Mouse (Mus musculus) G1E (cell line): ENCODE results near the gene Peak1. TPM values are rescaled to one million over a fixed set of nuclear protein-coding genes. Genes with fewer than 3 reads are reported as not detected.

Experiments used
- ATAC-seq: 2 replicates; pipeline ENCODE4 v1.8.0; 2016; ENCODE audit warnings: mild to moderate bottlenecking; ENCODE audit not compliant: insufficient number of reproducible peaks, poor library complexity, low FRiP score, severe bottlenecking; ENCODE audit errors: extremely low read depth
- DNase-seq: peaks from one replicate; pipeline ENCODE4 v3.0.0; 2012; ENCODE audit warnings: low spot score
- H3K27me3 ChIP-seq: 2 replicates; pipeline ENCODE4 v1.6.1; 2012; ENCODE audit warnings: mild to moderate bottlenecking, low read length, inconsistent platforms; ENCODE audit not compliant: insufficient read depth
- H3K36me3 ChIP-seq: replicated peaks from 2 replicates; pipeline ENCODE3; 2012; ENCODE audit warnings: mild to moderate bottlenecking, inconsistent platforms
- H3K4me1 ChIP-seq: 2 replicates; pipeline ENCODE4 v1.6.1; 2012; ENCODE audit warnings: low read depth, low read length, inconsistent platforms, mixed read lengths; ENCODE audit not compliant: insufficient read depth
- H3K4me3 ChIP-seq: 2 replicates; pipeline ENCODE4 v1.5.1; 2012; ENCODE audit warnings: low read depth, mild to moderate bottlenecking, inconsistent platforms, low read length, moderate library complexity, mixed read lengths
- H3K9me3 ChIP-seq: replicated peaks from 2 replicates; pipeline ENCODE4 v1.6.1; 2012; ENCODE audit warnings: inconsistent platforms
- CTCF ChIP-seq: IDR thresholded peaks from 2 replicates; pipeline ENCODE4 v1.5.1; 2012; ENCODE audit warnings: low read depth, low read length, inconsistent platforms, mixed read lengths
- GATA1 ChIP-seq: IDR thresholded peaks from 2 replicates; pipeline ENCODE4 v1.6.1; 2012; ENCODE audit warnings: borderline replicate concordance, low read length, inconsistent platforms, mixed read lengths
- GATA2 ChIP-seq: IDR thresholded peaks from 2 replicates; pipeline ENCODE4 v1.6.1; 2012; ENCODE audit warnings: low read depth, low read length, inconsistent platforms, borderline replicate concordance
- POLR2AphosphoS5 ChIP-seq: IDR thresholded peaks from 2 replicates; pipeline ENCODE4 v1.6.1; 2012; ENCODE audit warnings: low read depth, low read length, inconsistent platforms; ENCODE audit not compliant: insufficient replicate concordance
- TAL1 ChIP-seq: conservative IDR thresholded peaks from 2 replicates; pipeline ENCODE4 v1.6.1; 2012; ENCODE audit warnings: low read depth, low read length, inconsistent platforms, mixed read lengths
- polyA plus RNA-seq: library from polyadenylated mRNA; stranded (reverse); fragments of >175 nt; gene quantifications from 2 replicates; pipeline ENCODE4 v1.2.3, GENCODE M21; 2012
- total RNA-seq, 2 experiments: library from RNA; stranded (forward) in 1 of 2; stranded (reverse) in 1 of 2; fragments of 200-1000 nt in 1 of 2; fragments of >200 nt in 1 of 2; fragmentation: Nextera tagmentation in 1 of 2; gene quantifications; 2 replicates each; pipeline ENCODE4 v1.2.3; 2014 to 2017

Gene Peak1
- total and polyA plus RNA-seq, 3 experiments = 3.1 to 22.5 (median 11.6) TPM

GRCm38 (mm10) chr9:56363306-56363705 is 54.6 kb downstream of the Peak1 start:
- no peaks in the 10 kb centered on the region for H3K27me3 ChIP-seq
- DNase-seq = no peak
- H3K36me3 ChIP-seq = peaks cover 10% of the 10 kb centered on the region
- TF ChIP-seq GATA2 (no peak), TAL1 (no peak), CTCF (no peak), POLR2AphosphoS5 (no peak), GATA1 (no peak)
- H3K9me3 ChIP-seq = no peaks in the 10 kb centered on the region
- H3K4me1 ChIP-seq = no peaks in the 10 kb centered on the region
- H3K4me3 ChIP-seq = no peak overlapping the region
- no peak for ATAC-seq

- Histone ChIP-seq H3K4me1 (no peaks in the 10 kb centered on the region), H3K9me3 (no peaks in the 10 kb centered on the region), H3K27me3 (no peaks in the 10 kb centered on the region), H3K36me3 (peaks cover 6% of the 10 kb centered on the region), H3K4me3 (no peak overlapping the region)
- ATAC-seq = no peak
- no peak for TF ChIP-seq CTCF
- no peak for TF ChIP-seq GATA1
- TF ChIP-seq GATA2 = no peak
- no peak for TF ChIP-seq TAL1
- no peak for TF ChIP-seq POLR2AphosphoS5
- DNase-seq = no peak
Observed at GRCm38 (mm10) chr9:56359261-56359660, 58.6 kb downstream of the Peak1 start.

GRCm38 (mm10) chr9:56355186-56355585 is 62.7 kb downstream of the Peak1 start:
- no peaks in the 10 kb centered on the region for H3K9me3 ChIP-seq
- DNase-seq (no peak), ATAC-seq (no peak)
- H3K4me3 ChIP-seq = no peak overlapping the region
- H3K36me3 ChIP-seq = peaks cover 7% of the 10 kb centered on the region
- no peaks in the 10 kb centered on the region for H3K4me1 ChIP-seq
- TF ChIP-seq TAL1 = no peak
- TF ChIP-seq CTCF = no peak
- TF ChIP-seq GATA2 = no peak
- TF ChIP-seq POLR2AphosphoS5 = no peak
- no peaks in the 10 kb centered on the region for H3K27me3 ChIP-seq

- H3K4me1 ChIP-seq = no peaks in the 10 kb centered on the region
- no peak for TF ChIP-seq GATA2
- TF ChIP-seq CTCF = no peak
- no peak for TF ChIP-seq POLR2AphosphoS5
- TF ChIP-seq TAL1 = no peak
- no peak for TF ChIP-seq GATA1
- H3K27me3 ChIP-seq = no peaks in the 10 kb centered on the region
- no peaks in the 10 kb centered on the region for H3K9me3 ChIP-seq
- peaks cover 28% of the 10 kb centered on the region for H3K36me3 ChIP-seq
- ATAC-seq = no peak
- no peak overlapping the region for H3K4me3 ChIP-seq
- DNase-seq = no peak
Observed at GRCm38 (mm10) chr9:56346321-56346720, 71.5 kb downstream of the Peak1 start.

- TF ChIP-seq TAL1 = no peak
- no peak for TF ChIP-seq POLR2AphosphoS5
- no peak for TF ChIP-seq CTCF
- TF ChIP-seq GATA1 = no peak
- TF ChIP-seq GATA2 = no peak
- peaks cover 4% of the 10 kb centered on the region; the same call in 1 of the 2 replicates for H3K4me1 ChIP-seq
- H3K4me3 ChIP-seq = no peak overlapping the region
- DNase-seq = no peak
- H3K9me3 ChIP-seq = no peaks in the 10 kb centered on the region
- H3K27me3 ChIP-seq = no peaks in the 10 kb centered on the region
- H3K36me3 ChIP-seq = no peaks in the 10 kb centered on the region
- no peak for ATAC-seq
Observed at GRCm38 (mm10) chr9:56339426-56340195, 78.3 kb downstream of the Peak1 start.

GRCm38 (mm10) chr9:56334363-56334762 is 83.5 kb downstream of the Peak1 start:
- ATAC-seq = no peak

GRCm38 (mm10) chr9:56332774-56333173 is 85.1 kb downstream of the Peak1 start:
- TF ChIP-seq GATA2 = no peak
- TF ChIP-seq CTCF = no peak
- no peak for TF ChIP-seq GATA1
- TF ChIP-seq POLR2AphosphoS5 = no peak
- TF ChIP-seq TAL1 = no peak
- no peaks in the 10 kb centered on the region for H3K36me3 ChIP-seq
- no peaks in the 10 kb centered on the region for H3K9me3 ChIP-seq
- DNase-seq = no peak
- H3K4me3 ChIP-seq = no peak overlapping the region
- H3K27me3 ChIP-seq = no peaks in the 10 kb centered on the region
- peaks cover 10% of the 10 kb centered on the region for H3K4me1 ChIP-seq
- ATAC-seq = no peak

More at GRCm38 (mm10) chr9:56334363-56334762, 83.5 kb downstream of the Peak1 start:
- DNase-seq = no peak
- H3K4me1 ChIP-seq = peaks cover 10% of the 10 kb centered on the region
- H3K9me3 ChIP-seq = no peaks in the 10 kb centered on the region
- H3K36me3 ChIP-seq = no peaks in the 10 kb centered on the region
- no peak overlapping the region for H3K4me3 ChIP-seq
- no peaks in the 10 kb centered on the region for H3K27me3 ChIP-seq
- TF ChIP-seq CTCF = no peak
- no peak for TF ChIP-seq GATA2
- no peak for TF ChIP-seq TAL1
- no peak for TF ChIP-seq GATA1
- TF ChIP-seq POLR2AphosphoS5 = no peak
